Mouse (Mus musculus) cerebellum, adult 2 months (tissue): ENCODE measurements around the gene Zbtb39. TPM values are rescaled to one million over a fixed set of nuclear protein-coding genes. Genes with fewer than 3 reads are reported as not detected.
"Not testable (repeated sequence)": the region's sequence is repeated elsewhere in the genome, so short reads cannot be mapped to it uniquely, and the experiment has no call there.

Experiments
- DNase-seq, 2 experiments: peaks; one replicate each; pipeline ENCODE4 v3.0.0; 2021
- H3K27ac ChIP-seq: fragments of 200-500 bp; 2 replicates; pipeline ENCODE4 v1.5.1; 2012; ENCODE audit warnings: low read length, control low read depth, inconsistent platforms; ENCODE audit not compliant: insufficient read depth
- H3K27me3 ChIP-seq: fragments of 200-500 bp; 2 replicates; pipeline ENCODE4 v1.6.1; 2012; ENCODE audit warnings: inconsistent platforms, mild to moderate bottlenecking, low read length, moderate library complexity; ENCODE audit not compliant: control insufficient read depth, insufficient read depth
- H3K4me1 ChIP-seq: fragments of 200-500 bp; 2 replicates; pipeline ENCODE4 v1.6.1; 2011; ENCODE audit warnings: low read length; ENCODE audit not compliant: control insufficient read depth, insufficient read depth
- H3K4me3 ChIP-seq: fragments of 200-500 bp; replicated peaks from 2 replicates; pipeline ENCODE3; 2011; ENCODE audit warnings: mild to moderate bottlenecking, low read depth, low read length, control low read depth; ENCODE audit not compliant: insufficient read depth
- CTCF ChIP-seq: fragments of 200-500 bp; IDR thresholded peaks from 2 replicates; pipeline ENCODE4 v1.5.1; 2011; ENCODE audit warnings: low read depth, mild to moderate bottlenecking, control low read depth, low read length, moderate library complexity, borderline replicate concordance; ENCODE audit not compliant: insufficient read depth
- POLR2A ChIP-seq: fragments of 200-500 bp; IDR thresholded peaks from 2 replicates; pipeline ENCODE4 v1.6.1; 2011; ENCODE audit warnings: low read length, control low read depth, borderline replicate concordance; ENCODE audit not compliant: insufficient read depth
- WGBS: fragments of 180-500 bp; shearing (Covaris S2); methylation state at CpG from one replicate; pipeline ENCODE4 v1.1.7; 2018; 5-methylcytosine and 5-hydroxymethylcytosine counted together
- polyA plus RNA-seq: library from polyadenylated mRNA; depleted of rRNA; stranded (reverse); fragments of >200 nt; gene quantifications from 2 replicates; pipeline ENCODE4 v1.2.3, GENCODE M21; 2012; rRNA removed

The Zbtb39 gene
- polyA plus RNA-seq, 1 experiment, result 5.7 TPM

DNA sequence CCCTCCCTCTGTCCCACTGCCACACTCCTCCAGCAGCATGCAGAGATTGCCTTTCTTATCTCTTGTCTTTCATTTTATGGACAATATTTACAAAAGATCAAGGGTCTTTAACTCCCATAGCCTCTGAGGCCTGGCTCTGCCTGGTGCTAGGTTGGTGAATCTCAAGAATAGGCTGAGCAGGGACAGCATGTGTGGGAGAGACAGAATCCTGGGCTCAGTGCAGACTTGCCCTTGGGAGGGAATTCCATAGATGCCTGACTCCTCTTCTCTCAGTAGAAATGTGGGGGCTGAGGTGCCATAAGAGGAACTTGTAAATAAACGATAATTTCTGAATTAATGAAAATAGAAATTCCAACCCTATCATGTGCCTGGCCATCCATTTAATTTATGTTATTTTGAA is 27.2 kb downstream of the Zbtb39 start:
- no peak for TF ChIP-seq POLR2A
- TF ChIP-seq CTCF, result no peak
- Histone ChIP-seq H3K4me3 (no peak overlapping the region), H3K4me1 (peaks cover 9% of the 10 kb centered on the region), H3K27me3 (no peaks in the 10 kb centered on the region), H3K27ac (no peak overlapping the region)
- DNase-seq, result no peak
- WGBS, result 90% methylated on average over 1 of the region's 1 CpGs

- DNase-seq, result no peak
- no peak within 1 kb of the TSS for H3K4me3 ChIP-seq
- WGBS, result 92% methylated on average over 2 of the region's 2 CpGs
- TF ChIP-seq CTCF, result no peak
- no peak for TF ChIP-seq POLR2A
- no peaks in the 10 kb centered on the region for H3K27me3 ChIP-seq
- H3K27ac ChIP-seq, result no peak within 1 kb of the TSS
- no peaks in the 10 kb centered on the region for H3K4me1 ChIP-seq
Observed at GRCm38 (mm10) chr10:127776011-127776410, 36.7 kb downstream of the Zbtb39 start, which contains the start of gene Rdh9. Gene Rdh9 (plus strand): TSS chr10:127776386.

DNA sequence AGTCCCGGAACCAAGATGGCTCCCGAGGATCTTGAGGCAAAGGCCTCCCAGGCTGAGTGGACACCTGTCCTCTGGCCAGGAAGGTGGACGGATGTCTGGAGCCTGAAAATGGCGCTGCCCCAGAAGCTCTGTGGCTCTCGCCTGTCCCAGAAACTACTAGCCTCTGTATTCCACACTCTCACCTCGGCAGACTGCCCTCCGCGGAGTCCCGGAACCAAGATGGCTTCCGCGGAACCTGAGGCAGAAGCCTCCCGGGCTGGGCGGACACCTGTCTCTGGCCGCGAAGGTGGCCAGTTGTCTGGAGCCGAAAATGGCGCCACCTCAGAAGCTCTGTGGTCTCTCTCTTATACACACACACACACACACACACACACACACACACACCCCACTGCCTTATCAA is 43.0 kb downstream of the Zbtb39 start:
- whole genome bisulfite sequencing, result 94% methylated on average over 17 of the region's 17 CpGs

GRCm38 (mm10) chr10:127785411-127785810 is 46.1 kb downstream of the Zbtb39 start:
- 90% methylated on average over 1 of the region's 1 CpGs for WGBS
- not testable (repeated sequence) for H3K4me3 ChIP-seq, H3K27ac ChIP-seq, H3K27me3 ChIP-seq, H3K4me1 ChIP-seq, DNase-seq

More for the DNA sequence above, 43.0 kb downstream of the Zbtb39 start:
- H3K27me3 ChIP-seq, H3K4me1 ChIP-seq, H3K4me3 ChIP-seq, H3K27ac ChIP-seq, DNase-seq: not testable (repeated sequence)

Other genes starting within 250 kb of the Zbtb39 start
- gene Stac3, start 237.9 kb upstream of the Zbtb39 start, polyA plus RNA-seq, result 8.3 TPM in 2 replicates
- gene Ndufa4l2, start 224.6 kb upstream of the Zbtb39 start, polyA plus RNA-seq, result 10.4 and 11.5 TPM in 2 replicates
- gene Shmt2, start 217.1 kb upstream of the Zbtb39 start, polyA plus RNA-seq, result 68.2 and 69.8 TPM in 2 replicates
- gene Nxph4, start 205.0 kb upstream of the Zbtb39 start, polyA plus RNA-seq, result 30.3 and 33.8 TPM in 2 replicates
- gene Lrp1, start 118.4 kb upstream of the Zbtb39 start, polyA plus RNA-seq, result 346 and 366 TPM in 2 replicates
- gene Stat6, start 96.6 kb upstream of the Zbtb39 start, polyA plus RNA-seq, result 8.7 TPM in 2 replicates
- gene Nemp1, start 72.6 kb upstream of the Zbtb39 start, polyA plus RNA-seq, result 6.7 and 9.0 TPM in 2 replicates
- gene Nab2, start 71.0 kb upstream of the Zbtb39 start, polyA plus RNA-seq, result 59.2 and 69.9 TPM in 2 replicates
- 1.2 and 1.6 TPM in 2 replicates for gene Myo1a, start 34.4 kb upstream of the Zbtb39 start, polyA plus RNA-seq
- gene Tac2, start 15.1 kb upstream of the Zbtb39 start, polyA plus RNA-seq, result 1.4 and 1.5 TPM in 2 replicates
- 1.4 and 1.5 TPM in 2 replicates for gene Gpr182, start 12.2 kb downstream of the Zbtb39 start, polyA plus RNA-seq
- 0.15 and 0.16 TPM in 2 replicates for gene Rdh1, start 20.2 kb downstream of the Zbtb39 start, polyA plus RNA-seq
- gene Rdh16f1, start 20.2 kb downstream of the Zbtb39 start, polyA plus RNA-seq, result 0.05 and 0.92 TPM in 2 replicates
- gene Rdh9, start 36.8 kb downstream of the Zbtb39 start, polyA plus RNA-seq, result 0.13 and 0.88 TPM in 2 replicates
- gene Rdh16, start 61.6 kb downstream of the Zbtb39 start, polyA plus RNA-seq, result 0.10 and 0.13 TPM in 2 replicates
- gene Rdh19, start 110.4 kb downstream of the Zbtb39 start, polyA plus RNA-seq, result not detected in 2 replicates
- not detected in 2 replicates for gene Rdh16f2, start 126.9 kb downstream of the Zbtb39 start, polyA plus RNA-seq
- not detected in 2 replicates for gene Rdh7, start 149.3 kb downstream of the Zbtb39 start, polyA plus RNA-seq
- gene Sdr9c7, start 159.0 kb downstream of the Zbtb39 start, polyA plus RNA-seq, result 0.13 TPM in 1 of 2 replicates, not detected in the other